Mouse (Mus musculus): ENCODE data around the gene Spint1.

The Spint1 gene

DNA sequence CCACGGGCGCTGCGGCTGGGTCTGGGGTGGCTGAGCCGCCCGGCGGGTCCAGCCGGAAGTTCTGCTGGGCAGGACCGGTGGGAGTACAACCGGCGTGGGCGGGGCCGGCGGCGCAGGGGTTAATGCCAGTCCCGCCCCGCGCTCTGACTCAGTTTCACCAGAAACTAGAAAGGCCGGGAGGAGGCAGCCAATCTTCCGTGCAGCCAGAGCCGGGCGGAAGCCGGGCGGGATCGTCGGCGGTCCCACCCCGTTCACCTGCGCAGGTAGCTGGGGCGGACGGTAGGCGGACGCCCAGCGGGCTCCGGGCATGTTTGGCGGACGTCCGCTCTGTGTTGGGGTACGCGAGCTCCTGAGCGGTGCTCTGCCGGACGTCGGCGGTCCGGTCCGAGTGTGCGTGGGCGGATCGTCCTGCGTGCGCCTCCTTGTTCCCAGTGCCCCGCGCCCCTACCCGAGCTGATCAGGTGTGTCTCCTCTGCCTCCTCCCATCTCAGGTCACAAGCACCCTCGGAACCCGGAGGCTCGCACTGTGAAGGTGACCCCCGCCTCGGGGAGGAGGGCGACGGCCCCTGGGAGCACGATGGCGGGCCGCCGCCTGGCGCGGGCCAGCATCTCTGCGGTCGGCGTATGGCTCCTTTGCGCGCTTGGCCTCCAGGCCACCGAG is at the start of gene Spint1:
Spint1 (plus strand) TSS at position 153 of the 661 bp plus-strand sequence.
- no peak for DNase-seq

DNA sequence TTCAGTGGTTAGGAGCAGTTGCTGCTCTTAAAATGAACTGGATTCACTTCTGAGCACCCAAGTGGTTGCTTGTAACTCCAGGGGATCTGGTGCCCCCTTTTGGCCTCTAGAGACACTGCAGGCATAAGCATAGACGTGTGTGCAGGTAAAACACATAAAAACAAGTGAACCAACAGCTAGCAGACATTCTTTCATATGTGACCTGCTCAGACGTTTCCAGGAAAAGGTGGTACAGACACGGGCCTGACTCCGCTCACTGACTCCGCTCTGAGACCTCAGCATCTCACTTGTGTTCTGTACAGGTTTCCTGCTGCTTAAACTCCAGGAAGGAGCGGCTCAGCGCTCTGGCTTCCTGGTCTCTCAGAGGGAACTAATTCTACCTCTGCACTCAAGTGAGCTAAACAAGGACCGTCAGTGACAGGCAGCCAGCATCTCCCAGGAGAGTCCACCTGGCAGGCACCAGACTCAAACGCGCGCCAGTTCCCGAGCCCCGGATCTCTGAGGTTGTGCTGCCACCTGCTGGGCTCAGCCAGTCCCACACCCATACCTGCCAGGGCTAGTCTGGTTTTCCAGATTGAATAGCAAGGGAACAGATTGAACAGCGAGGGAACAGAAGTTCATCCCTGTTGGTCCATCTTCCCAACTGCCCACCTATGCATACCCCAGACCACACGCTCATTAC is 48.0 kb upstream of the Spint1 start:
- DNase-seq, result peak; percentile 87

DNA sequence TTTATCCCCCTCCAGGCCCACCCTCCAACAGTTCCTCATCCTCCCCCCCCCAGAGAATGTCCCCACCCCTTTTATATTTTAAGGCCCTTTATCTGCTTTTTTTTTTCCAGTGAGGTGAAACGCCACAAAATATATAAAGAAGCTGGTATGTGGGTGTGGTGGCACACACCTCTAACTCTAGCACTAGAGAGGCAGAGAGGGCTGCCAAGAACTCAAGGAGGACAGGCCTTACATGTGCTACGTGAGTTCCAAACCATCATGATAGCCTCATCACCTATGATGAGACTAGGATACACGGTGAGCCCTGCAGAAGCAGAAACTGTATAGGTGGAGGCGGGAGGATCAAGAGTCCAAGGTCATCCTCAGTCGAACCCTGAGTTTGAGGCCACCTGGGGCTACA is 46.2 kb upstream of the Spint1 start:
- DNase-seq, result no peak

DNA sequence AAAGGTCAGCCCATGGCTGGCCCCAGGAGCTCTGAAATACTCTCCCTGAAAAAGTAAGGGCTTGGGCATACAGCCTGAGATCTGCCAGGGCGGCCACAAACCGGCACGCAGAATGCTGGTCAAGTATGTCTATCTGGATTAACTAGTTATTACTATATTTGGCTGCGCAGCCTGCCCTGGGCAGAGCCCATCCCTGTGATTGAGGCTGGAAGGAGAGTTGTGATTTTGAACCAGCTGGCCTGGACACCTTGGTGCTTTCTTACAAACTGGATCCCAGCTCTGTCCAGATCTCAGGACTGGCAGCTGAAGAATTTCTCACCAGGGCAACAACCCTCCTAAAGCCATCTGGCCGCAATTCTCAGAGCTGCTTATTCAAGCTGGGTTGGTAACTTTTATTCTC is 43.0 kb upstream of the Spint1 start:
- peak; percentile 34 for DNase-seq

DNA sequence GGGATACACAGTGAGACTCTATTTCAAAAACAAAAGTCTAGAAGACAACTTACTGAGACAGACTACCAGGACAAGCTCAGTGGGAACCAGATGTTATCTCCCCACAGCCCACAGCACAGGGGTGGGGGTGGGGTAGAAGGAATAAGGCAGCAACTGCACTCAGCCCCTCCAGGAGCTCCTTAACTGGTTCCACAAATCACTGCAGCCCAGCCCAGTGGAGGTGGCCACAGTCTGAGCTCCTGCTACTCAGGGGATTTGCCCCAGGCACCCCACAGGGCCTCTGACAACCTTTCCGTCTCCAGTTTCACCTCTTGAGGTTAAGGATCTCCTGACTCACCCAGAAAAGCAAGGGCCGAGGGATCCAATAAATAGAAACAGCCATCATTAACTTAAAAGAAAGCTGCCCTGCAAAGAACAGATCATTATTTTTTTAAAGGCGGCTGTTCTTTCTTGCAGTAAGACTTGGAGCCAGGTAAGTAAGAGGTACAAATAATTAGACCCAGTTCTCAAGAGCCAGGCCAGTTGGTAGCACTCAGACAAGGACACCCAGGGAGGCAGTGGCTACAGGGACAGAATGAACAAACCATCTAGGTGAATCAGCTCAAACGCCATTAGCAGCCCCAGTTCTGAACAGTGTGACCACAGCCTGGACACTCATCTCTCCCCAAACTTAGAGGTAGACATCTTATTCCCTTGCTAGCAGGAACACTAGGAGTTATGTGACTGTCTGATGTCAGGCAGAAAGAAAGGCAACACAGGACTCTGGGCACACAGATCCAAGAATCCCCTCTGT is 40.6 kb upstream of the Spint1 start:
- no peak for DNase-seq

DNA sequence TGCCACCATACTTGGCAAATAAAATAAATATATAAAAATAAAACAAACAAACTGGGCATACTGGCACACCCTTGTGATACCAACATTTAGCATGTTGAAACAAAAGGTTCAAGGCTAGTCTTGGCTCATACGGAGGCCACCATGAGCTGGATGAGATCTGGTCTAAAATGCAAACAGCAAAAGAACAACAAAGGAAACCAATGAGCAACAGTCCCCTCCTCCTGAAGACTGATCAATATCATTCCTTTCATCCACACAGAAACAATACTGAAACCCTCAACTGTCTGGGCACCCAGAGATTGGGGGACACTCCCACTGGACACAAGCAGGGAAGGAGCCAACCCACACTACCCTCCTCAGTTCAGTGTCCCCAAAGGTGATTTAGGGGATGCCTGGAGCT is 39.7 kb upstream of the Spint1 start:
- no peak for DNase-seq

DNA sequence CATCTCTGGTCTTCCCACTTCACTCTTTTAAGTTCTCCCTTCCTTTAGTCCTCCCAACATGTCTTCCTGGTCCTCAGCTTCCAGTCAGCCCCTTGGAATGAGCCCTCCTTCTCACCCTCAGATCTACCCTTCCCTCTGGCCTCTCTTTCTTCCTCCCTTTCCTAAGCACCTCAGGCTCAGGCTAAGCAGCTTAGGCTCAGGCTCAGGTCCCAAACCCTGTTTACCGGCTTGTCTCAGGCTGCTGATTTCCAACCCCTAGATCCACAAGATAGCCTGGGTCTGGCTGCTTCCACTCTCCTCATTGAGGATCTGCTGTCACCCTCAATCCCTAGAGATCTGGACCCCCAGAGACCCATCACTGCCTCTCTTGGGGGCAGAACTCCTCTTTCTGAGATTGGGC is 39.1 kb upstream of the Spint1 start:
- DNase-seq, result no peak

DNA sequence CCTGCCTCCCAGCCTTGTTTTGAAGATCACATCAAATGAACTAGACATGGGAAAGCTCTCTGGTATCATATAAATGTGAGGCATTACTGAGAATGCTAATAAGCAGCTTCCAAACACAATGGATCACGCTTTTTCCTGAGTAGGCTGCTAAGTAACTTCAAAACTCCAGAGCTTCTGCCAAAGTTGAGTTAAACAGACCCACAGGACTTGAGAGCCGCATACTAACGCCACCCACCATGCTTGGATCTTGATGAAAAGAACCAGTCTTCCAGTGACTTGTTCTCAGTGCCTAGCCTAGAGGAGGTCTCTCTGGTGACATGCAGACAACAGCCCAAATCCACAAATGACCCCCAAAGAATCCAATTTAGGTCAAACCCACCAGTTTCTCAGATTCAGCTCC is 38.2 kb upstream of the Spint1 start:
- no peak for DNase-seq

DNA sequence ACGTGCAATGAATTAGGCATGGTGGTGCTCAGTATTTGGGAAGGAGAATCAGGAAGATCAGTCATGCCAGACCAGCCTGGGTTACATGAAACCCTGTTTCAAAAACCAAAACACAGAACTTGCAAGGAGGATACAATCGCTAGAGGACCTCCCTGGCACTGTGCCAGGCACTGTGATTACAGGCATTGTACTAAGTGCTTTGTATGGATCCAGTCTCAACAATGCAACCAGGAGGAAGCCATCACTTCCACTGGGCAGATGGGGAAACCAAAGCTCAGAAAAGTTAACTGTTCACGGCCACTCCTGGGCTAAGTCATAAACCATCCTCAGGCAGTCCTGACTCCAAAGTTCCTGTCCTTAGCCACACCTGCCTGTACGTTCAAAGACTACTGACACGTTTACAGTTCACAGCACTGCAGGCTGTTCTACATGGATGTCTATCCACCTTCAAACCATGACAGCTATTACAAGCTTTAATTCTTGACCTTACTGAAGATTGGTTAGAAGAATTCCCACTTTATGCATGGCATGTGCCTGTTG is 34.2 kb upstream of the Spint1 start:
- DNase-seq, result no peak

DNA sequence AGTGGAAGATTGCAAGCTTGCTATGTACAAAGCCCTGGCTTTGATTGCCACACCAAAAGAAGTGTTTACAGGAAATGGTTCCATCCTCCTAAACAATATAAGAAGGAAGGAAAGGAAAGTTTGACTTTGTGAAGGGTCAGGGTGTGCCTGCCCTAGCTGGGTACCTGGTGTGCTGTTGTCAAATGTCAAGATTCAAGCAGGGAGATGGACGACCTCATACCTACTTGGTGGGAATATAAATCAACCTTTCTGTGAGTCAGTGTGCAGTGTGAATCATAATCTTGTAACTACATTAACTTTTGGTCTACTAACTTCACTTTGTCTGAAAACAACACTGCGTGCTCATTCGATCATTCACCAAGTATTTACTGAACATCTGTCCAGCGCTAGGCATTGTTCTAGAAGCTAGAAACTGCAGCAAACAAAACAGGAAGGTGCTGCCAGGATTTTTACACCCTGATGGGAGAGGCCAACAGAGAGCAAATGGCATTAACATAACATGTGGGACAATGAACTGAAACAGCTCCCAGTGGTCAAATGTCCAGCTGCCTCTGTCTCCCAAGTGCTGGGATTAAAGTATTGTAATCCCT is 33.2 kb upstream of the Spint1 start:
- DNase-seq, result no peak

DNA sequence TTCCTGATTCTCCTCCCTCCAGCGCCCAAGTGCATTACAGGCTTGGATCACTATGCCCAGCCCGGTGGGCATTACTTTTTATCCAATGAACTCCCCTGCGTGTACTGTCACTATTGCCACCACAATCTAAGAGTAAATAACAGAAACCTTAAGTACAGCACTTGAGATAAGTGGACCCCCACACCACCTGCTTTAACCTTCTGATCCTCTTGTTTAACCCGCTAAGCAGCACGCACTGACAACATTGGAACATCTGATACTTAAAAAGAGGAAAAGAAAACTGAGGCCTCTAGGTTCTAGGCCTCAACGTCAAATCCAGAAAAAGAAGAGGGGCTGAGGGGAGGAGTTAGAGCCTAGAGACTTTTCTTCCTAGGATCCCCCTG is 29.2 kb upstream of the Spint1 start:
- DNase-seq, result no peak

DNA sequence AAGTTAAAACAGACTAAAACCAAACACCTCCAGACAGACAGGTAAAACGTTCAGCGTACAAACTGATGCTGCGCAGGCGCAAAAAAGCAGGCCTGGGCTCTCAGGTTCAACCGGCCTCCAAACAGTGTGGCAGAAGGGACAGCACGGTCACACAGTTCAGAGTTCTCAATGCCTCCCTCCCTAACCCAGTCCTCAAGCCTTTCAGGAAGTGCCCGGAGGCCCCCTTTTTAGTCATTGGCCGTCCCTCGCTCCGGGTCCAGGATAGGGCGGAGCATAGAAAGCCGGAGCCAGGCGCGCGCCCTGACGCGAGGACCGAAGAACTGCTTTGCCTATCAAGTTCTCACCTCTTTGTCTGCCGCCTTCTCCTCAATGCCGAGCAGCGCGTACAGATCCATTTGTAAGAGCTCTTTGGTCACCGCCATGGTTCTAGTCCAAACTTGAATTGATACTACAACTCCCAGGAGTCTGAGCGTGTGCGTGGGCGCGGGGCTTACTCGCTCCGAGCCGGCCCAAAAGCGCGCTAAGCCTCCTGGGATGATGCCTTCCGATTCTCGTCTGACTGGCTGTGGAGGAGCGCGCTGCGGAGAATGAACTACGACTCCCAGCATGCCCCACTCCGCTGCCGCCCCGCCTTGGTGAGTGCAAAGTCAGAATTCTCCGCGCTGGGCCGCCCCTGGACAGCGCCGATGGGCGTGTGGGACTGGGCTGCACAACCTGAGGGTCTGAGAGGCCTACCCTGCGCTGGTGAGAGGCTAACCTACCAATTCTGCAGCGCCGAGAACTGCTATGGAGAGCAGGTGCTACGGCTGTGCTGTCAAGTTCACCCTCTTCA is 28.6 kb upstream of the Spint1 start, which contains the start of the genes Zfyve19 and Dnajc17:
Zfyve19 (plus strand) TSS at position 274 of the 832 bp plus-strand sequence.
Dnajc17 (minus strand) TSS at position 452 of the 832 bp plus-strand sequence.
- DNase-seq, result peak; percentile 96

DNA sequence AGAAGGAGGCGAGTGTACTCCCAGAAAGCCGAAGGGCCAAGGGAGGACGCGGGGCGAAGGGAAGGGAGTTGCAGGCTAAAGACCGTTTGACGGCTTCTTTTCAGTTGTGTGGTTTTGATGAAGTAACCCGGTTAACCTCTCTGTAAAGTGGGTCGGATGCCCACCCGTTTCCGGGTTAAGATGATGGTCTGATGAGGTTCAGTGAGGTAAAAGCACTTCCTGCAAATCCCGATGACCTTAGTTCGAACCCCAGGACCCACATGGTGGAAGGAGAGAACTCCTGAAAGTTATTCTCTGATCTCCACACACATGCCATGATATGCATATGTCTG is 28.0 kb upstream of the Spint1 start:
- no peak for DNase-seq

DNA sequence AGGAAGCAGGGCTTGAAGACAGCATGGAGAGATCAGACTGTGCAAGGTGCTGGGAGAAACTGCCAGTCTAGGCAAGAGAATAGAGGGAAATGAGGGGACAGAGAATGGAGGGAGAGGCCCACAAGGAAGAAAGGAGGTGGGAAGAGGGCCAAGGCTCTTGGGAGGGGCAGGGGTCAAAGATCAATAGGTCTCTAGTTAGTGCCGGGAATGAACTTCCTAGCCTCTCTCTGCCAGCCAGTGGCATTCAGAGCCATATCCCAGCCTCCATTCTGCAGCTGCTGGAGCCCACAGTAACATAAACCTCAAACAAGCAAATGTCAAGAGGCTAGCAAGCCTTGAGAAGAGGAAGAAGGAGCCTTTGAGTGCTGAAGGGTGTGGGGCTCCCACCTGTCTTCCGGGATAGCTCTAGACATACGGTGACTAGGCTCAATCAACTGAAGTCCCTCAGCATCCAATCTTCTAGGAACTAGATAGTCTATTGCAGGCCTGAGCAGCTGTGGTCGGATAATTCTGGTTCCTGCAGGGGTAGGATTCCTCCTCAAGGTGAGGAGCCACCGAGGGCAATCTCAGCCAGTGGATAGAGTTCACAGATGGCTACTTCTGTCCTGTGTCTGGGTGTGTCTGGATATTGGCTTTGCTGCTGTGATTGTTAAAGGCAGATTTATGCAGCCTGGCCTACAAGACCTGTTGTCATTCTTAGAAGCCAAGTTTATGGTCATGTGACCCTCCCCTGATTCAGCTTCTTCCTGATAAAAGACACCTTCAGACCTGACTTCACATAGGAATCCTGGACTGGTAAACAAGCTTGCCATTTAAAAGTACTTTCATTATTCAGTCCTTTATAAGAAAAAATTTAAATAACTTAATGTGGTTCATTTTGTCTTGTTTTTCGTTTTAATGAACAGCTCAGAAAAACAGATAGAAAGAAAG is 7.1 kb upstream of the Spint1 start, which contains the start of gene Ppp1r14d:
Ppp1r14d (minus strand) TSS at position 132 of the 930 bp plus-strand sequence.
- DNase-seq, result no peak

DNA sequence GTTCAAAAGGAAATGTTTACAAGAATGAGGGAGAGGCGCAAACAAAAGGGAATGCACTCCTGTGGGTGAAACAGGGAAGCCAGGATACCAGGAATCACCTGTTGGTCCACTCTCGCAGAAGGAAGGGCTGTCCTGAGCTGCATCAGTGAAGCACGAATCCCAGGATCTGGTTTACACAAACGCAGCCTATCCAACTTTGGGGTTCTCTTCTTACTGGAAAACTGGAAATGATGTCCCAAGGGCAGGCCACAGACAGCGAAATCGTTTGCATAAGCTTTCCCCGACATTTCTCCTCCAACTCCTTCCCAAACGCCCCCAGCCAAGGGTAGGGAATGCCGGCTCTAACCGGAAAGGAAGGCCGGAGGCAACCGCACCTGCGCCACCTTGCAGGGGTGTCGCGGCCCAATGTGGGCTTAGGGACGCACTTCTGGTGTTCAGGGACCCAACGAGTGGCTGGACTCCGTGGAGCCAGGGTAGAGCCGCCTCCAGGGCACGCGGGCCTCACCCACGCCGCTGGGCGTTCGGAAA is 416 bp upstream of the Spint1 start:
- DNase-seq, result no peak

DNA sequence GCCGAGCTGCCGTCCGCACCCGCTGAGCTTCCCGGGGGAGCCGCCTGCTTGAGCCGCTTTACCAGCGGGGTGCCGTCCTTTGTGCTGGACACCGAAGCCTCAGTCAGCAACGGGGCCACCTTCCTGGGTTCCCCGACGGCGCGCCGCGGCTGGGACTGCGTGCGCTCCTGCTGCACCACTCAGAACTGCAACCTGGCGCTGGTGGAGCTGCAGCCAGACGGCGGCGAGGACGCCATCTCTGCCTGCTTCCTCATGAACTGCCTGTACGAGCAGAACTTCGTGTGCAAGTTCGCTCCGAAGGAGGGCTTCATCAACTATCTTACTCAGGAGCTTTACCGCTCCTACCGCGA is 684 bp downstream of the Spint1 start:
- no peak for DNase-seq

DNA sequence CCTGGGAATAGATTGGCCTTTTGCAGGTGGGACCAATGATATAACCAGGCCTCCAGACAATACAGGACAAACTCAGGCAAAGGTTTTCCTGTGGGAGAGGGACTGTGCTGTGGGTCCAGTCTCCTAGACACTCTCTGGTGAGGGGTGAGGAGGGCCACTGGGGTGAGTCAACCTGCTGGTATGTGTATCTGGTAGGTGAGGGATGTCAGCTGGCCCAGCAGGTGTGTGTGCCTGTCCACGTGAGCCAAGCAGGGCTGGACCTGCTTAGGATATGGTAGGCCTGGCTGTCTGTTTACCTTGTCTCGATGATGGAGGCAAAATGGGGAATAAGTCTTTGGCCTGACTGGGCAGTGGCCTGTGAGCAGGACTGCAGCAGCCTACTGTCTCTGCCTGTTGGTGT is 1.5 kb downstream of the Spint1 start:
- DNase-seq, result no peak

DNA sequence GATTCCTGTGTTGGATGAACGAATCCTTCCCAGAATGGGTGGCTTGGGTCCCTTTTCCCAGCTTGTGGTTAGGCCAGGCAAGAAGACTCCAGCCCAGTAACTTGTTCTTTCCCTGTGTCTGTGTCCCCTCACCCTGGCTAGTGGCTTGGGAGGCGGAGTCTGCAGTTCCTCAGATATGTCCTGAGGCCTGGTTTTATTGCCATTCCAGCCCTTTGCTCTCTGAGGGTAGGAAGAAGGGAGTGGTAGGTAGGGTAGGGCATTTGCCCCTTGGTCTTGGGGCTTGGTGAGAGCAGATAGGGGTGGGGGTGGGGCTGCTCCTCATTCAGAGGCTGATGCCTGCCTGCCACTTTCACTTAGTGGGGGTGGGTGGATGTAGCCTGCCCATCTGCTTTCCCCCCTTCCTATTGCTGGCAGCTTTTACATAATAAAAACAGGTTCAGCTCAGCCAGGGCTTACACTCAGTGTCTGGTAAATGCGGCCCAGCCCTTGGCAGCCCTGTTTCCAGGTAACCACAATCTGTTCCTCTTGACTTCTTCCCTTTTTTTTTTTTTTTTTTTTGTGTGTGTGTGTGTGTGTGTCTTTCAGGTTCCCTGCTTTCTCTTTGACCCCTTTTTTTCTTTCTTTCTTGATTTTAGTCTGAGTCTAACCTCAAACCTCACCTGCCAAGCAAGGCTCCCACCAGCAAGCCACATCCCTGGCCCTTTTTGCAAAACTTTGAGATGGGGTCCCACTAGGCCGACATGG is 3.1 kb downstream of the Spint1 start:
- DNase-seq, result no peak

DNA sequence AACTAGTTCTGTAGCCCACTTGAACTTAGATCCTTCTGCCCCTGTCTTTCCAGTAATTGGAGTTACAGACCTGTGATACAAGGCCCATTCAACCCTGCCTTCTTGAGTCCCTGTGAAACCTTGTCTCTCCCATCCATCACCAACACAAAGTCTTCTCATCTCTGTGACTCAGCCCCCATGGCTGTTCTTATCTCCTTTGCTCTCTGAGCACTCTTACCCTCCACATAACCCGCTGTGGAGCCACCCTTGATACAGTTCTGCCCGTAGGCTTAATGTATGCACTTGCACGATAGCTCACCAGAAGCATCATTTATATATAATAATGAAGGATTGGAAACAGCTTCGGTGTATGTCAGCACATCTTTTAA is 3.6 kb downstream of the Spint1 start:
- DNase-seq, result no peak

DNA sequence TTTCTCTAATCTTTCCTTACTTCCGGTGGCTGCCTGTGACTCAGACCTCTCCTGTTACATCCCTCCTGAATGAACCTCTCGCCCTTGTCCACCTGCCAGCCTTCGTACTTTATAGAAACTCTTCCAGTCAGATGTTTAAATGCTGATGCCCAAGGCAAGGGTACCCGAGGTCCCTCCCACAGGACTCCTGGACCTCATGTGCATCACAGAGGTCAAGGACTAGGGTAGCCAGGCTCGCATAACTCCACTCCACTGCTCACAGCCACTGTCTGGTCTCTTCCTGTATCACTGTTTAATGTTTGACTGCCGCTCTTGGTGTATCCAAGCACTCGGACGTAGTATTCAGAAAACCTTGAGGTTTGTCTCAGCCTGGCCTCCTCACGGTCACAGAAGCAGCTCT is 5.4 kb downstream of the Spint1 start:
- no peak for DNase-seq

Measured in cerebellum, adult 9-11 months (tissue).